Mouse (Mus musculus): Measurements from ENCODE around the gene Lce1j. TPM values are rescaled to one million over a fixed set of nuclear protein-coding genes. Genes with fewer than 3 reads are reported as not detected.
A peak's percentile ranks its signal among the peaks of the same experiment; 100 is the strongest.
"Not testable (repeated sequence)": the region's sequence is repeated elsewhere in the genome, so short reads cannot be mapped to it uniquely, and the experiment has no call there.

Gene Lce1j
- total RNA-seq (2021): not detected
- long read RNA-seq, experiment 1: 0 reads
- long read RNA-seq, experiment 2: 0 reads

DNA sequence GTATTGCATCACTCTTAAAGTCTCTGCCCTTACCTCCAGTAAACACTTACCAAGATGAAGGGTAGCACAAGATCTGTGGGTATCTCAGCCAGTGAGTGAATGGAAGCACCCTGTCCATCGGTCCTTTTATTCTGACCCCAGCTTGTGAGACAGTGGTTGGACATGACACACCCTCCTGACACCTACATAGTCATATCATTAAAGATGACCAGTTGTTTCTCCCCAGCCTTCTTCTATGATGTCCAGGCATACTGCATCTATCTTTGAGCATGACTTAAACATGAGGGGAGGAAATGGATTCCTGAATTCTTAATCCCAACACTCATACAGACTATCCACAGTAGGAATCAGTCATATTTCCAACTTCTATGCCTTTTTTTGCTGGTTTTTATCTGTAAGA is at the start of gene Lce1j:
Gene Lce1j, minus strand, starts transcription at position 101 of the 400 bp plus-strand sequence.
- no peak for DNase-seq
- no peak within 1 kb of the TSS for H3K27ac ChIP-seq
- intact Hi-C loops (cut with DNase I): no loop called here
- H3K4me3 ChIP-seq: no peak within 1 kb of the TSS
- TF ChIP-seq CTCF (IDR thresholded peaks at IDR 0.05): no peak

DNA sequence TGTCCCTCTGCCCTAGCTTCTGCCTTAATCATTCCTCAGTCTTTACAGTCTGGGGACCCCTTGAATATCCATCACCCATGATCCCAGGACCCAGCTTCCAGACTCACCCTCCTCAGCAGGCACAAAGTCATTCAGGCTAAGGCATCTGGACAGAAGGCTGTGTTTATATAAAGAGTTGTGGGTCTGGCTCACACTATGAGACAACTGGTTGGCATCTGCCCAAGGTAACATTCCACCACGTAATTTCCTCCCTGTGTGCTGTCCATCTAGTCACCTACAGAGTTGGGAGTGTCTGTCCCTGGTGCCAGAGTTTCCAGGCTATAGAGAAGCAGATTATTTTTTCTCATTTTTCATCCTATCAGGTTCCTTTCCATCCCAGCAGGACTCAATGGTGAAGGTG is 36.8 kb upstream of the Lce1j start, which contains the start of gene Kprp:
Gene Kprp, minus strand, starts transcription at position 140 of the 400 bp plus-strand sequence.
- DNase-seq: no peak
- Histone ChIP-seq H3K27ac (no peak within 1 kb of the TSS), H3K4me3 (no peak within 1 kb of the TSS)
- no peak for TF ChIP-seq CTCF (IDR thresholded peaks at IDR 0.05)
- intact Hi-C loops (cut with DNase I): no loop called here

- H3K27ac ChIP-seq: no peak overlapping the region
- DNase-seq: no peak
- no peak for TF ChIP-seq CTCF (IDR thresholded peaks at IDR 0.05)
- no peak overlapping the region for H3K4me3 ChIP-seq
- intact Hi-C loops (cut with DNase I): no loop called here
Measured at GRCm38 (mm10) chr3:92825808-92826207, 35.5 kb upstream of the Lce1j start.

DNA sequence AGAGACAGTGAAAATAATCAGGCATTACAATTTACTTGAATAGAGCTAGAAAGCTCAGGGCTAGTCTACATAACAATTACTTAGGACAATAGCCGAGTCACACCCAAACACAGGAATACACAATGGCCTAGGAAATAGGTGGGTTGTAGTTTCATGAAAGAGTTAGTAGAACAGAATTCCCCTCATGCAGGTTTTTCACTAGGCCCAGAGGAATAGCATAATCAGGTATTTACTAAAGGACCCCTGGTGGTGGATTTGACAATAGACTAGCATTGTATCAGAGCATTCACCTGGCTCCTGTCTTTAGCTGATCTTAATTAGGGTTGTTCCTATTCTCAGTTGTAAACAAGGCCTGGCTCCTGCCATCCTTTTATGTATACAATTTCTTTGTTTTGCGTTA is 25.7 kb upstream of the Lce1j start:
- intact Hi-C loops (cut with DNase I); H3K4me3 ChIP-seq; DNase-seq; H3K27ac ChIP-seq: not testable (repeated sequence)

DNA sequence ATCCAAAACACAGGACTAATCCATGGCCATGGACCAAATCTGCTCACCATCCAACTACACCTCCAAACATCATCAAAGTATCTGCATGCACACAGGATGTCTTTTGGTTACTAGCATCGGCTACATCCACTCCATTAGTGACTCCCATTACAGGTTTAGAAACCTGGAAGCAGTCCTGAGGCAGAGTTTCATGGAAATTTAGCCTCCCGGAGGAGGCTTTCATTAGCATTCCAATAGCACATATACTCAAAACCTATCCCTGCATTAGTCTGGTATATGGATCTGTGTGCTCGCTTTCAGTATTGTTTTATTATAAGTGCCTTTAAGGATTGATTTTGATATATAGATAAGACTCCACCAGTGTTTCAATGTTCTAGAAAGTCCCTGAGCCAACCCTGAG is 25.3 kb upstream of the Lce1j start:
- H3K27ac ChIP-seq: no peak overlapping the region
- intact Hi-C loops (cut with DNase I): no loop called here
- DNase-seq: no peak
- TF ChIP-seq CTCF (IDR thresholded peaks at IDR 0.05): no peak
- H3K4me3 ChIP-seq: no peak overlapping the region

- no peak for TF ChIP-seq CTCF (IDR thresholded peaks at IDR 0.05)
- intact Hi-C loops (cut with DNase I): no loop called here
- H3K27ac ChIP-seq: no peak within 1 kb of the TSS
- no peak within 1 kb of the TSS for H3K4me3 ChIP-seq
- DNase-seq: no peak
Measured at GRCm38 (mm10) chr3:92807791-92808190, 17.5 kb upstream of the Lce1j start, which contains the start of gene Lce1k. Gene Lce1k, minus strand, starts transcription at chr3:92807891.

- H3K27ac ChIP-seq: no peak within 1 kb of the TSS
- intact Hi-C loops (cut with DNase I): no loop called here
- no peak for DNase-seq
- no peak for TF ChIP-seq CTCF (IDR thresholded peaks at IDR 0.05)
- no peak within 1 kb of the TSS for H3K4me3 ChIP-seq
Measured at GRCm38 (mm10) chr3:92778799-92779198, 11.5 kb downstream of the Lce1j start, which contains the start of gene Lce1i. Gene Lce1i, minus strand, starts transcription at chr3:92778899.

- Histone ChIP-seq H3K4me3 (no peak overlapping the region), H3K27ac (no peak overlapping the region)
- DNase-seq: no peak
- intact Hi-C loops (cut with DNase I): no loop called here
- peak; percentile 12; the same call in 1 of the 2 replicates for TF ChIP-seq CTCF (IDR thresholded peaks at IDR 0.05)
Measured at GRCm38 (mm10) chr3:92771573-92771972, 18.7 kb downstream of the Lce1j start.

GRCm38 (mm10) chr3:92764965-92765364 is 25.3 kb downstream of the Lce1j start, which contains the start of gene Lce1h:
Gene Lce1h, minus strand, starts transcription at chr3:92765065.
- intact Hi-C loops (cut with DNase I): no loop called here
- no peak for DNase-seq
- H3K27ac ChIP-seq: no peak within 1 kb of the TSS
- TF ChIP-seq CTCF (IDR thresholded peaks at IDR 0.05): no peak
- no peak within 1 kb of the TSS for H3K4me3 ChIP-seq

DNA sequence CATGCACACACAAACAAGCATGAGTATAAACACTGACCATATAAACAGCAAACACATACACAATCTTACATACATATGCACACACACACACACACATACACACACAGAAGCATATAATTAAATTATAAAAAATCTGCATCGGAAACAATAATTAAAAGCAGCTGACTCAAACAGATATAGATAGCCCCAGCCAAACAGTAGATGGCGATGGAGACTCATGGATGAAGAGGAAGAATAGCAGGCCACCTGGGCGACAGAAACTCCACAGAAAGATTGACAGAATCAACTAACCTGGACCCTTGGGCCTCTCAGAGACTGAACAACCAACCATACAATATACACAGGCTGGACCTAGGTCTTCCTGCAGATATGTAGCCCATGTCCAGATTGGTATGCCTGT is 37.1 kb downstream of the Lce1j start:
- TF ChIP-seq CTCF (IDR thresholded peaks at IDR 0.05): no peak
- intact Hi-C loops (cut with DNase I): no loop called here
- no peak for DNase-seq
- Histone ChIP-seq H3K4me3 (no peak overlapping the region), H3K27ac (no peak overlapping the region)

- TF ChIP-seq CTCF (IDR thresholded peaks at IDR 0.05): no peak
- intact Hi-C loops (cut with DNase I): no loop called here
- Histone ChIP-seq H3K4me3 (no peak within 1 kb of the TSS), H3K27ac (no peak within 1 kb of the TSS)
- no peak for DNase-seq
Measured at GRCm38 (mm10) chr3:92752238-92752637, 38.1 kb downstream of the Lce1j start, which contains the start of gene Lce1g. Gene Lce1g, minus strand, starts transcription at chr3:92752338.

GRCm38 (mm10) chr3:92738996-92739395 is 51.3 kb downstream of the Lce1j start, which contains the start of gene Gm38119:
Gene Gm38119, minus strand, starts transcription at chr3:92739096.
- DNase-seq: no peak
- intact Hi-C loops (cut with DNase I): no loop called here
- no peak for TF ChIP-seq CTCF (IDR thresholded peaks at IDR 0.05)
- H3K27ac ChIP-seq: no peak within 1 kb of the TSS
- H3K4me3 ChIP-seq: no peak within 1 kb of the TSS

Other genes starting within 250 kb of the Lce1j start
- not detected for gene Ivl, start 216.8 kb downstream of the Lce1j start, total RNA-seq (2021)
- gene Smcp, start 201.5 kb downstream of the Lce1j start, total RNA-seq (2021): not detected
- gene 2210017I01Rik, start 183.0 kb downstream of the Lce1j start, total RNA-seq (2021): not detected
- gene Lce6a, start 168.9 kb downstream of the Lce1j start, total RNA-seq (2021): not detected
- not detected for gene Lce1a1, start 142.2 kb downstream of the Lce1j start, total RNA-seq (2021)
- gene Lce1b, start 133.6 kb downstream of the Lce1j start, total RNA-seq (2021): not detected
- gene Lce1a2, start 120.2 kb downstream of the Lce1j start, total RNA-seq (2021): not detected
- gene Lce1c, start 111.3 kb downstream of the Lce1j start, total RNA-seq (2021): not detected
- gene Lce1d, start 103.3 kb downstream of the Lce1j start, total RNA-seq (2021): not detected
- gene Lce1e, start 81.4 kb downstream of the Lce1j start, total RNA-seq (2021): not detected
- not detected for gene Lce1f, start 70.2 kb downstream of the Lce1j start, total RNA-seq (2021)
- gene Gm38119, start 51.4 kb downstream of the Lce1j start, total RNA-seq (2021): not detected
- gene Lce1g, start 38.2 kb downstream of the Lce1j start, total RNA-seq (2021): not detected
- not detected for gene Lce1h, start 25.4 kb downstream of the Lce1j start, total RNA-seq (2021)
- not detected for gene Lce1i, start 11.6 kb downstream of the Lce1j start, total RNA-seq (2021)
- gene Lce1k, start 17.4 kb upstream of the Lce1j start, total RNA-seq (2021): not detected
- not detected for gene Kprp, start 36.7 kb upstream of the Lce1j start, total RNA-seq (2021)
- gene Lce1l, start 60.8 kb upstream of the Lce1j start, total RNA-seq (2021): not detected
- not detected for gene 2310050C09Rik, start 79.7 kb upstream of the Lce1j start, total RNA-seq (2021)
- gene Lce3a, start 135.7 kb upstream of the Lce1j start, total RNA-seq (2021): not detected
- gene Lce3b, start 142.5 kb upstream of the Lce1j start, total RNA-seq (2021): not detected
- gene Lce3c, start 154.0 kb upstream of the Lce1j start, total RNA-seq (2021): not detected
- gene Lce3d, start 166.9 kb upstream of the Lce1j start, total RNA-seq (2021): not detected
- gene Lce3e, start 176.5 kb upstream of the Lce1j start, total RNA-seq (2021): not detected
- not detected for gene Lce3f, start 201.7 kb upstream of the Lce1j start, total RNA-seq (2021)
- gene Crct1, start 225.2 kb upstream of the Lce1j start, total RNA-seq (2021): not detected
- not detected for gene Lce1m, start 228.5 kb upstream of the Lce1j start, total RNA-seq (2021)

All from gastrocnemius, adult 2 months (tissue).